Mouse (Mus musculus) stomach, postnatal 0 days (tissue): Measurements from ENCODE around the gene Nt5dc3. TPM values are rescaled to one million over a fixed set of nuclear protein-coding genes. Genes with fewer than 3 reads are reported as not detected.

Source experiments
- ATAC-seq: fragments of 200-750 bp; cut with Nextera tagmentation; 2 replicates; pipeline ENCODE4 v1.8.0; 2017; ENCODE audit not compliant: low FRiP score, low TSS enrichment
- DNase-seq: peaks from one replicate; pipeline ENCODE4 v3.0.0-alpha.2; 2016; ENCODE audit warnings: low spot score
- H3K27ac ChIP-seq: fragments of 300-500 bp; sonication (generic); replicated peaks from 2 replicates; pipeline ENCODE4 v1.5.1; 2014; ENCODE audit warnings: mild to moderate bottlenecking, control low read depth
- H3K27me3 ChIP-seq: fragments of 300-500 bp; sonication (generic); 2 replicates; pipeline ENCODE4 v1.6.1; 2014; ENCODE audit warnings: low read length; ENCODE audit not compliant: control insufficient read depth, insufficient read depth
- H3K36me3 ChIP-seq: fragments of 300-500 bp; sonication (generic); 2 replicates; pipeline ENCODE4 v1.6.1; 2014; ENCODE audit warnings: low read length, mixed read lengths; ENCODE audit not compliant: control insufficient read depth, insufficient read depth
- H3K4me1 ChIP-seq: fragments of 300-500 bp; sonication (generic); replicated peaks from 2 replicates; pipeline ENCODE4 v1.6.1; 2014; ENCODE audit warnings: antibody characterized with exemption; ENCODE audit not compliant: control insufficient read depth, insufficient read depth
- H3K4me2 ChIP-seq: fragments of 300-500 bp; sonication (generic); replicated peaks from 2 replicates; pipeline ENCODE4 v1.6.1; 2014; ENCODE audit warnings: low read depth, mild to moderate bottlenecking, control low read depth, moderate library complexity
- H3K4me3 ChIP-seq: fragments of 300-500 bp; sonication (generic); 2 replicates; pipeline ENCODE4 v1.5.1; 2014; ENCODE audit warnings: low read depth, low read length, control low read depth
- H3K9ac ChIP-seq: fragments of 300-500 bp; sonication (generic); 2 replicates; pipeline ENCODE4 v1.6.1; 2014; ENCODE audit warnings: mild to moderate bottlenecking, low read length, control low read depth, mixed read lengths
- H3K9me3 ChIP-seq: fragments of 300-500 bp; sonication (generic); 2 replicates; pipeline ENCODE4 v1.6.1; 2016; ENCODE audit warnings: low read length; ENCODE audit not compliant: control insufficient read depth
- CTCF ChIP-seq: IDR thresholded peaks from 2 replicates; pipeline ENCODE4 v1.5.1; 2016; ENCODE audit warnings: antibody characterized with exemption, low read depth, mild to moderate bottlenecking, moderate library complexity
- EP300 ChIP-seq: optimal IDR thresholded peaks from 2 replicates; pipeline ENCODE3; 2016; ENCODE audit warnings: antibody characterized with exemption
- WGBS: fragments of 180-500 bp; shearing (Covaris S2); extraction: QIAGEN DNeasy Blood & Tissue Kit; methylation state at CpG from one replicate; pipeline ENCODE4 v1.1.7; 2014; 5-methylcytosine and 5-hydroxymethylcytosine counted together
- polyA plus RNA-seq: library from polyadenylated mRNA; unstranded; fragments of >200 nt; fragmentation: Nextera tagmentation; extraction: Ambion mirVana; gene quantifications from 2 replicates; pipeline ENCODE4 v1.2.1, GENCODE M21; 2015

The Nt5dc3 gene
- polyA plus RNA-seq, 1 experiment from 2014 or later = 1.2 TPM

DNA sequence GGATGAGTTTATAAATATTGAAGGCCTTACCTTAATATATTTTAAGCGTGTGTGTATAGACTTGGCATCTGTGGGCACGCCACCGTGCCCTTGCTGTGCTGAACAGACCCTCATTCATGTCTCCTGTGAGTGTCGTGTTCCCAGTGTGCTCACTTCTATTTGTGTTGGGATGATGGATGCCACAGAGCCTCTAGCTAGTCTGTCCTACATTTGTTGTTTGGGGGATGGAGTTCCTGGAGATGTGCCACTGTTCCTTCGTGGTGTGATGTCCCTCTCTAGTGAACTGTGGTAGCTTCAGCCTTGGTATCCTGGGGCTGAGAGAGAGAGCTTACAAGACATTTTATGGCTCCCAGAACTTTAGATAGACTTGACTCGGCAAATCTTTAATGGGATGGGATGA is 60.0 kb downstream of the Nt5dc3 start:
- TF ChIP-seq EP300 (no peak), CTCF (no peak)
- H3K4me2 ChIP-seq = no peak overlapping the region
- no peaks in the 10 kb centered on the region for H3K4me1 ChIP-seq
- H3K4me3 ChIP-seq = no peak overlapping the region
- no peaks in the 10 kb centered on the region for H3K27me3 ChIP-seq
- H3K27ac ChIP-seq = no peak overlapping the region
- H3K9me3 ChIP-seq = no peaks in the 10 kb centered on the region
- no peak for DNase-seq
- H3K36me3 ChIP-seq = peaks cover 6% of the 10 kb centered on the region; the same call in 1 of the 2 replicates
- H3K9ac ChIP-seq = no peak overlapping the region
- WGBS = 84% methylated on average over 6 of the region's 6 CpGs
- ATAC-seq = no peak

DNA sequence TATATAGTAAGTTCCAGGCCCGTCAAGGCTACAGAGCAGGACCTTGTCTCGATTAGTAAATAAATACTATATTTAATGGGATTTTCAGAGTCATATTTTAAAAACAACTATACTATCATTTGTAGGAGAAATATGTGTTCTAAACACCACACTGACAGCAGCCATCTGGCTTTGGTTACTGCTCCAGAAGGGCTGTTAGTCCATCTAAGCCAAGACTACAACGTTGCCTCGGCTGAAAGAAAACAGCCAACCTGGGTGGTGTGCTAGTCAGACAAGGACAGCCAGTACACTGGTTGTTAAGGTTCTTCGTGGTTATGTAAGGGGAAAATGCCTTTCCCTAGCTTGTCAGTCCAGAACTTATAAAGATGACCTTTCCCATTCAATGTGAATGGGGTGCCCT is 63.9 kb downstream of the Nt5dc3 start:
- no peak overlapping the region for H3K27ac ChIP-seq
- H3K4me1 ChIP-seq = no peaks in the 10 kb centered on the region
- no peak overlapping the region for H3K4me3 ChIP-seq
- H3K9me3 ChIP-seq = no peaks in the 10 kb centered on the region
- no peaks in the 10 kb centered on the region for H3K36me3 ChIP-seq
- TF ChIP-seq CTCF (no peak), EP300 (no peak)
- H3K9ac ChIP-seq = no peak overlapping the region
- H3K4me2 ChIP-seq = no peak overlapping the region
- WGBS = 60% methylated on average over 5 of the region's 5 CpGs
- ATAC-seq (no peak), DNase-seq (no peak)
- no peaks in the 10 kb centered on the region for H3K27me3 ChIP-seq

DNA sequence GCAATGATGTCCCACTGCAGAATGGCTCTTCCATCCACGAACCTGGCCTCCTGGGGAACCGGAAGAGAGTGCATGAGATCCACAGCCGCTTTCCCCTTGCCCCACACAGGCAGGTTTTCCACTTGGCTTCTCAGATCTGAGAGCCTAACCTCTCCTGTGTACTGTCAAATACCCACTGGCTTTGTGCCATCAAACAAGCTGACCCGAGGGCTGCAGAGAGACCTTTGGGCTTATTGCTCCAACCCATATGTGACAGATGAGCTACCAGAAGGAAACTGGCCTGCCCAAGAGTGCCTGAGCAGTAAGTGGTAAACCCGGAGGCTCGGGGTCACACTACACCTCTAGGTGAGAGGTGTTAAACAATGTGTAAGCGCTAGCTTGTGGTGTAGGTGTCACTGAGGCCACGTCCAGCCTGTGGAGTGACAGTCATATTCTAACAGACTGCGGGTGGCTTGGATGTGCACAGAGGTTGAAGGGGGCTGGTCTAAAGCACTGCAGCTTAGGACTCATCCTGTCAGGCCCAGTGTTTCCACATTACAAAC is 68.2 kb downstream of the Nt5dc3 start:
- 72% methylated on average over 9 of the region's 9 CpGs for WGBS
- TF ChIP-seq CTCF (no peak), EP300 (no peak)
- Histone ChIP-seq H3K27ac (no peak overlapping the region), H3K9me3 (no peaks in the 10 kb centered on the region), H3K4me1 (no peaks in the 10 kb centered on the region), H3K27me3 (no peaks in the 10 kb centered on the region), H3K9ac (no peak overlapping the region), H3K4me2 (no peak overlapping the region), H3K4me3 (no peak overlapping the region), H3K36me3 (no peaks in the 10 kb centered on the region)
- DNase-seq (no peak), ATAC-seq (peak; percentile 31; the same call in 1 of the 2 replicates)

DNA sequence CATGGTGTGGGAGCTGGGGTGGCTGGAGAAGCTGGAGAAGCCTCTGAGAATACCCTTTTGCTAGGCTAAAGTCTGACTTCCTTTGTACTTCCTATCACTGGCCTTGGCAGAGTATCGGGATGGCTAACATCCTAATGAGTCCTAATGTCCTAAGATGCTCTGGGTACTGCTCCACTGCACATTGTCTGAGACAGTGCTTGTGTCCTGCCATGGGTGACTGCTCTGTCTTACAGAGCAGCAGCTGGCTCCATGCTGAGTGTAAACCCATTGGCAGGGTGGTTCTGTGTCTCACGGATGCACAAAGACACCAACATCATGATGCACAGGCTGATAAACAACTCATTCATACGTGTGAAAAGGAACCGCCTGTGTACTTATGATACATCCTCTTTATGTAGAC is 70.3 kb downstream of the Nt5dc3 start:
- no peaks in the 10 kb centered on the region for H3K9me3 ChIP-seq
- H3K27me3 ChIP-seq = no peaks in the 10 kb centered on the region
- no peaks in the 10 kb centered on the region for H3K4me1 ChIP-seq
- H3K4me3 ChIP-seq = no peak overlapping the region
- no peaks in the 10 kb centered on the region for H3K36me3 ChIP-seq
- H3K4me2 ChIP-seq = no peak overlapping the region
- ATAC-seq (no peak), DNase-seq (no peak)
- H3K9ac ChIP-seq = no peak overlapping the region
- no peak overlapping the region for H3K27ac ChIP-seq
- WGBS = 89% methylated on average over 4 of the region's 4 CpGs
- no peak for TF ChIP-seq CTCF
- no peak for TF ChIP-seq EP300

DNA sequence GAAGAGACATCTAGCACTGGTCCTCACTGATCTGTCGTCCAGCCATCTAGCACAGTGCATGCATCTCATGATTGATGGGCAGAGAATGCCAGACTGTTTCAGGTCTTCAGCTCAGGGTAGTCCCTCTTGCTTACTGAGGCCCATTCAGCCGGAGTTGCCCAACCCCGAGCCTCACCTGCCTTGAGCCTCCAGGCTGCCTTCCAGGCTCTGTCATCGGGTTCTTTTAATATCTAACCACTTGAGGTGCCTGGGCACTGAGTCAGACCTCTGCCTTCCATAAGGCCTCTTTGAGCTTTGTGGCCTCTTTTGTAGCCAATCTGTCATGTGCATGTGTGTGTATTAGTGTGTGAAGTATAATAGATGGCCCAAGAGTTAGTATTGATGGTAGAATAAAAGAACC is 70.7 kb downstream of the Nt5dc3 start:
- 77% methylated on average over 4 of the region's 4 CpGs for WGBS
- Histone ChIP-seq H3K27me3 (no peaks in the 10 kb centered on the region), H3K4me1 (no peaks in the 10 kb centered on the region), H3K4me2 (no peak overlapping the region), H3K9me3 (no peaks in the 10 kb centered on the region), H3K27ac (no peak overlapping the region), H3K36me3 (no peaks in the 10 kb centered on the region), H3K9ac (no peak overlapping the region), H3K4me3 (no peak overlapping the region)
- no peak for ATAC-seq
- no peak for DNase-seq
- no peak for TF ChIP-seq EP300
- TF ChIP-seq CTCF = no peak

DNA sequence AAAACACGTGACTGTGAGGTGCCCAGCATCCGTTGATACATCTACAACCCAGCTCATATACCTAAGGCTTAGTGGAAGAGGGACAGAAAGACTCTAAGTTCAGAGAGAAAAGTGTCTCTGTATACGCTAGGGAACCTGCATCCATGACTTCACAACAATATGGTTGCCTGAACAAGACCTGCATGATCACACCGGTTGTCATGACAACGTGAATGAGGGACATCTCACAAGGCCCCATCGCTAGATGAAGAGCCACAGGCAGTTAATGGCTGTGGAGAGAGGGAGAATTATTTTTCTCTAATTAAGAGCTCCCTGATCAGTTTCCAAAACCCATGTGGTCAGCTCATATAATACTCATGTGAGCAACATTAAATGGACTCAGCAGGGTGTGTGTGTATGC is 73.4 kb downstream of the Nt5dc3 start:
- no peak for ATAC-seq
- no peak for DNase-seq
- Histone ChIP-seq H3K36me3 (no peaks in the 10 kb centered on the region), H3K9me3 (no peaks in the 10 kb centered on the region), H3K9ac (no peak overlapping the region), H3K4me1 (no peaks in the 10 kb centered on the region), H3K4me2 (no peak overlapping the region), H3K4me3 (no peak overlapping the region), H3K27ac (no peak overlapping the region), H3K27me3 (no peaks in the 10 kb centered on the region)
- TF ChIP-seq EP300 (no peak), CTCF (no peak)
- 87% methylated on average over 6 of the region's 6 CpGs for WGBS
